In the genomic region with DNA sequence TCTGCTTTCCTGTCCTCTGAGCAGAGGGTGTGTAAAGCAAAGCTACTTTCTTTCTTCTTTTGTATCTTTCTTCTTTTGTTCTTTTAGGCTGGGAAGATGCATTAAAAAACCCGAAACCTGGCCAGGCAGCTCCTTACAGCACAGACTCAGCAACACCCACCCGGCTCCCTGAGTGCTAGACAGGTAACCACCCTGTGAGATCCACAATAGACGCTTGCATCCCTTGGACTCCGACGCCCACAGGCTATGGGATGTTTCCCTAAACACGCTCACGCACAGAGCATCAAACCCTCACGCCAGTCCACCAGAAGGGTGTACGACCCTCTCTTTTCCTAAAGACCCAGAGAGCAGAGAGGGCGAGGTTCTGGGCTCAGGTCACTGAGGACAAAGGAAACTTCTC, we compare ENCODE assay signal across 17 mouse cellular contexts. TPM values are rescaled to one million over a fixed set of nuclear protein-coding genes. Genes with fewer than 3 reads are reported as not detected.
DNase-seq lines count a peak whose midpoint lies in the region; ATAC-seq and TF ChIP-seq lines count a peak whose summit lies in the region.
"Had no signal": no experiment of that assay in that cellular context is flagged by ENCODE, and none has a peak within 500 bp of the region (broad histone marks: within the 10 kb centered on the region; RNA-seq: fewer than 3 reads in every experiment).

No protein-coding gene starts in this region.

- no peak for ATAC-seq in hindbrain, embryonic 11.5 days (ENCODE audit: low FRiP score)
- no peak for ATAC-seq in hindbrain, embryonic 14.5 days (ENCODE audit: low FRiP score)
- no peak for ATAC-seq in forebrain, postnatal 0 days
- ATAC-seq: intestine, embryonic 16.5 days; liver, postnatal 0 days had no signal

- 0 out of 2 replicates have a peak, but pooled peaks cover 2% of the 10 kb centered on the region for H3K4me1 ChIP-seq in hindbrain, embryonic 11.5 days (replicated peaks; ENCODE audit: control insufficient read depth, insufficient read depth, low read length)
- peaks cover 14% of the 10 kb centered on the region for H3K4me1 ChIP-seq in hindbrain, embryonic 14.5 days (replicated peaks; ENCODE audit: control insufficient read depth, insufficient read depth, low read length)
- peaks cover 59% of the 10 kb centered on the region for H3K4me1 ChIP-seq in E14TG2a.4 (replicated peaks; ENCODE audit: low read depth, low read length)
- H3K4me1 ChIP-seq in forebrain, postnatal 0 days (ENCODE audit: insufficient read depth), result peaks cover 14% of the 10 kb centered on the region; the same call in 1 of the 2 replicates

- H3K9ac ChIP-seq in hindbrain, embryonic 11.5 days (ENCODE audit: low read depth, low read length), result no peak overlapping the region
- no peak overlapping the region for H3K9ac ChIP-seq in hindbrain, embryonic 14.5 days
- peak overlapping the region; percentile 25 for H3K9ac ChIP-seq in forebrain, postnatal 0 days
- H3K9ac ChIP-seq: embryonic facial prominence, embryonic 13.5 days; liver, postnatal 0 days had no signal

- H3K9me3 ChIP-seq in hindbrain, embryonic 11.5 days (ENCODE audit: control insufficient read depth, low read length), result no peaks in the 10 kb centered on the region
- no peaks in the 10 kb centered on the region for H3K9me3 ChIP-seq in hindbrain, embryonic 14.5 days (ENCODE audit: control insufficient read depth, low read length)
- no peaks in the 10 kb centered on the region for H3K9me3 ChIP-seq in E14TG2a.4 (ENCODE audit: low read length)
- H3K9me3 ChIP-seq in forebrain, postnatal 0 days (ENCODE audit: low read length), result no peaks in the 10 kb centered on the region
- H3K9me3 ChIP-seq: embryonic facial prominence, embryonic 13.5 days had no signal

- no peak overlapping the region for H3K27ac ChIP-seq in hindbrain, embryonic 11.5 days (ENCODE audit: low read depth, low read length)
- H3K27ac ChIP-seq in hindbrain, embryonic 14.5 days, result no peak overlapping the region
- H3K27ac ChIP-seq in forebrain, postnatal 0 days (ENCODE audit: low read depth, low read length), result peak overlapping the region; percentile 74
- H3K27ac ChIP-seq: embryonic facial prominence, embryonic 13.5 days had no signal

- no peaks in the 10 kb centered on the region for H3K27me3 ChIP-seq in hindbrain, embryonic 11.5 days (ENCODE audit: control insufficient read depth, insufficient read depth, low read length)
- no peaks in the 10 kb centered on the region for H3K27me3 ChIP-seq in hindbrain, embryonic 14.5 days (ENCODE audit: control insufficient read depth, insufficient read depth, low read length)
- peaks cover 27% of the 10 kb centered on the region for H3K27me3 ChIP-seq in E14TG2a.4 (ENCODE audit: insufficient read depth, low read length)
- H3K27me3 ChIP-seq in forebrain, postnatal 0 days (ENCODE audit: insufficient read depth, low read length), result no peaks in the 10 kb centered on the region
- H3K27me3 ChIP-seq: embryonic facial prominence, embryonic 13.5 days had no signal

- 43% methylated on average over 10 of the region's 10 CpGs for WGBS in hindbrain, embryonic 11.5 days
- WGBS in hindbrain, embryonic 14.5 days, result 53% methylated on average over 10 of the region's 10 CpGs
- WGBS in forebrain, postnatal 0 days, result 41% methylated on average over 10 of the region's 10 CpGs

- no peak for TF ChIP-seq CTCF in E14TG2a.4 (conservative IDR thresholded peaks at IDR 0.05; ENCODE audit: low read length)
- TF ChIP-seq CTCF in forebrain, postnatal 0 days (IDR thresholded peaks at IDR 0.05; ENCODE audit: low read depth), result no peak

- no peaks in the 10 kb centered on the region for H3K36me3 ChIP-seq in hindbrain, embryonic 11.5 days (ENCODE audit: control insufficient read depth, insufficient read depth, low read length)
- no peaks in the 10 kb centered on the region for H3K36me3 ChIP-seq in hindbrain, embryonic 14.5 days (replicated peaks; ENCODE audit: control insufficient read depth, insufficient read depth)
- H3K36me3 ChIP-seq in E14TG2a.4 (ENCODE audit: insufficient read depth, low read length), result no peaks in the 10 kb centered on the region
- H3K36me3 ChIP-seq in forebrain, postnatal 0 days (ENCODE audit: insufficient read depth), result no peaks in the 10 kb centered on the region
- H3K36me3 ChIP-seq: embryonic facial prominence, embryonic 13.5 days had no signal

- no peak overlapping the region for H3K4me3 ChIP-seq in hindbrain, embryonic 11.5 days (ENCODE audit: low read depth, low read length)
- H3K4me3 ChIP-seq in hindbrain, embryonic 14.5 days (replicated peaks; ENCODE audit: low read length), result no peak overlapping the region
- H3K4me3 ChIP-seq in E14TG2a.4 (replicated peaks; ENCODE audit: low read length), result 0 out of 2 replicates have a peak overlapping the region, but pooled peaks have one; percentile 26
- H3K4me3 ChIP-seq in forebrain, postnatal 0 days (ENCODE audit: low read depth, low read length), result peak overlapping the region; percentile 0; the same call in 1 of the 2 replicates
- H3K4me3 ChIP-seq: embryonic facial prominence, embryonic 13.5 days; myocyte had no signal

- no peak overlapping the region for H3K4me2 ChIP-seq in hindbrain, embryonic 11.5 days (replicated peaks; ENCODE audit: low read depth, low read length)
- no peak overlapping the region for H3K4me2 ChIP-seq in hindbrain, embryonic 14.5 days (replicated peaks)
- H3K4me2 ChIP-seq in forebrain, postnatal 0 days (ENCODE audit: low read depth), result peak overlapping the region; percentile 8
- H3K4me2 ChIP-seq: embryonic facial prominence, embryonic 13.5 days had no signal

- DNase-seq in hindbrain, embryonic 11.5 days (ENCODE audit: low spot score), result peak; percentile 13
- no peak for DNase-seq in hindbrain, embryonic 14.5 days (ENCODE audit: low spot score)
- peak; percentile 33 for DNase-seq in brain, adult 2 months (ENCODE audit: low read depth, low spot score)
- no peak for DNase-seq in forebrain, postnatal 0 days
- DNase-seq in kidney, adult 11 months, result no peak
- DNase-seq in embryo, embryonic 10 days (ENCODE audit: low spot score), result no peak
- DNase-seq: adrenal gland, postnatal 10 days; cerebellum, adult 11 months; gastrocnemius, postnatal 14 days; layer of hippocampus, postnatal 36 days; liver; liver, postnatal 0 days; thymus, postnatal 4 days had no signal

RNA-seq across cellular contexts. Expression of gene Pheta1, which starts 45.9 kb away (rescaled TPM):
- 27.0 and 29.3 TPM in 2 replicates for polyA plus RNA-seq in hindbrain, embryonic 11.5 days (2014; fragmentation: Nextera tagmentation; extraction: Ambion mirVana)
- polyA plus RNA-seq in hindbrain, embryonic 14.5 days (2014; fragmentation: Nextera tagmentation; extraction: Ambion mirVana), result 28.7 and 32.3 TPM in 2 replicates
- total RNA-seq in forebrain, postnatal 0 days (2014; rRNA removed), result 49.7 and 51.5 TPM in 2 replicates
- polyA plus RNA-seq in forebrain, postnatal 0 days (2015; fragmentation: Nextera tagmentation; extraction: Ambion mirVana), result 36.3 and 38.7 TPM in 2 replicates

RNA-seq across cellular contexts. Expression of gene Sh2b3, which starts 57.2 kb away (rescaled TPM):
- polyA plus RNA-seq in hindbrain, embryonic 11.5 days (2014; fragmentation: Nextera tagmentation; extraction: Ambion mirVana), result 8.4 and 9.6 TPM in 2 replicates
- 8.8 and 9.1 TPM in 2 replicates for polyA plus RNA-seq in hindbrain, embryonic 14.5 days (2014; fragmentation: Nextera tagmentation; extraction: Ambion mirVana)
- 11.7 and 14.1 TPM in 2 replicates for total RNA-seq in forebrain, postnatal 0 days (2014; rRNA removed)
- 4.6 and 6.2 TPM in 2 replicates for polyA plus RNA-seq in forebrain, postnatal 0 days (2015; fragmentation: Nextera tagmentation; extraction: Ambion mirVana)

Comparison
In these comparisons a context has a peak if more than half of its experiments do, and no peak if none do; other contexts are left out.
1. DNase-seq: peak in hindbrain, embryonic 11.5 days (single experiment) and brain, adult 2 months (single experiment); none in hindbrain, embryonic 14.5 days (single experiment), forebrain, postnatal 0 days (single experiment), kidney, adult 11 months (single experiment) and embryo, embryonic 10 days (single experiment).
2. H3K4me3 ChIP-seq: peak in E14TG2a.4 (single experiment) and forebrain, postnatal 0 days (single experiment); none in hindbrain, embryonic 11.5 days (single experiment) and hindbrain, embryonic 14.5 days (single experiment).